Mouse (Mus musculus) hindbrain, embryonic 13.5 days (tissue): ENCODE measurements around the gene Rhoc. TPM values are rescaled to one million over a fixed set of nuclear protein-coding genes. Genes with fewer than 3 reads are reported as not detected.

Experiments used
- ATAC-seq: fragments of 200-750 bp; cut with Nextera tagmentation; 2 replicates; pipeline ENCODE4 v1.8.0; 2017; ENCODE audit warnings: moderate TSS enrichment; ENCODE audit not compliant: low FRiP score
- H3K27ac ChIP-seq: fragments of 300-500 bp; sonication (generic); 2 replicates; pipeline ENCODE4 v1.5.1; 2015; ENCODE audit warnings: inconsistent platforms, mild to moderate bottlenecking, moderate library complexity
- H3K27me3 ChIP-seq: fragments of 300-500 bp; sonication (generic); 2 replicates; pipeline ENCODE4 v1.6.1; 2015; ENCODE audit warnings: mild to moderate bottlenecking, inconsistent platforms
- H3K36me3 ChIP-seq: fragments of 300-500 bp; sonication (generic); 2 replicates; pipeline ENCODE4 v1.6.1; 2015; ENCODE audit warnings: mild to moderate bottlenecking, inconsistent platforms
- H3K4me1 ChIP-seq: fragments of 300-500 bp; sonication (generic); replicated peaks from 2 replicates; pipeline ENCODE4 v1.6.1; 2015; ENCODE audit warnings: inconsistent platforms
- H3K4me2 ChIP-seq: fragments of 300-500 bp; sonication (generic); 2 replicates; pipeline ENCODE4 v1.6.1; 2015; ENCODE audit warnings: inconsistent platforms, mild to moderate bottlenecking, moderate library complexity
- H3K4me3 ChIP-seq: fragments of 300-500 bp; sonication (generic); 2 replicates; pipeline ENCODE4 v1.5.1; 2015; ENCODE audit warnings: mild to moderate bottlenecking, inconsistent platforms
- H3K9ac ChIP-seq: fragments of 300-500 bp; sonication (generic); 2 replicates; pipeline ENCODE4 v1.6.1; 2015; ENCODE audit warnings: mild to moderate bottlenecking, inconsistent platforms
- H3K9me3 ChIP-seq: fragments of 300-500 bp; sonication (generic); 2 replicates; pipeline ENCODE4 v1.6.1; 2016; ENCODE audit warnings: inconsistent platforms
- WGBS: fragments of 180-500 bp; shearing (Covaris S2); methylation state at CpG from one replicate; pipeline ENCODE4 v1.1.7; 2015; 5-methylcytosine and 5-hydroxymethylcytosine counted together
- polyA plus RNA-seq: library from polyadenylated mRNA; unstranded; fragments of >200 nt; fragmentation: Nextera tagmentation; extraction: Ambion mirVana; gene quantifications from 2 replicates; pipeline ENCODE4 v1.2.1, GENCODE M21; 2015

Rhoc gene
- polyA plus RNA-seq, 1 experiment from 2014 or later, result 61.7 TPM

DNA sequence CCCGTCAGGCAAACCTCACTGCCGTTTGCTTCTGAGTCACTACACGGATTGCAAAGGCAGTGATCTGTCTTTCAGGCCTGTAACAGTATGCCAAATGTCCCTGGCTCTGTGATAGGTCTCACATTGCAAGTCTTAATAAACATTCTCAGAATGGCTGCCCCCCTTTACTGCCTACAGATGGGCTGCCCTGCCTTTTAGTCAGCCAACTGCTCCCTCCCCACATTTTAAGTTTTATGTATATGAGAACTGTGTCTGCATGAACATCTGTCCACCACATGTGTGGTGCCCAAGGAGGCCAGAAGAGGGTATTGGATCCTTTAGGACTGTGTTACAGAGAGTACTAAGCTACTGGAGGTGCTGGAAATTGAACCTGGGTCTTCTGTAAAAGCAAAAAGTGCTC, 17.3 kb upstream of the Rhoc start:
- H3K9me3 ChIP-seq, result no peaks in the 10 kb centered on the region
- no peak overlapping the region for H3K27ac ChIP-seq
- ATAC-seq, result no peak
- peaks cover 50% of the 10 kb centered on the region for H3K27me3 ChIP-seq
- no peaks in the 10 kb centered on the region for H3K36me3 ChIP-seq
- H3K4me3 ChIP-seq, result no peak overlapping the region
- H3K9ac ChIP-seq, result no peak overlapping the region
- H3K4me2 ChIP-seq, result no peak overlapping the region
- WGBS, result 76% methylated on average over 3 of the region's 3 CpGs
- no peaks in the 10 kb centered on the region for H3K4me1 ChIP-seq

DNA sequence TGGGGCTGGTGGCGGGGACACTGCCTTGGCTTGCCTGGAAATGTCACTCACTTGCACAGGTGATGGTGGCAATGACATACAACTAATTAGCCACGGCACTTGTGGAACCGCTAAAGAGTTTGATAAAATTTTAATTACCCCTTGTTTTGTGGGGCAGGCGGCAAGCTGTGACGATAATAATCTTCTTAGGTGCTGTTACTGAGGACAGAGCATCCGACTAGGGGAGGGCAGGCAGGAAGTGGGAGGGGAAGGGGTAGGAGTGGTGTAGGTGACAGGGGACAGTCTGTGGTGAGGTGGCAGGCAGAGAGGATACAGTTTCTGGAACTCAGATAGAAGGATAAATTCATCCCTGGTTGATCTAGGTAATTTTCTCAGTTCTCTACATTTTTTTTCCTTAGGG, 16.7 kb upstream of the Rhoc start:
- Histone ChIP-seq H3K4me2 (no peak overlapping the region), H3K27me3 (peaks cover 56% of the 10 kb centered on the region), H3K27ac (no peak overlapping the region), H3K36me3 (no peaks in the 10 kb centered on the region), H3K9me3 (no peaks in the 10 kb centered on the region), H3K9ac (no peak overlapping the region), H3K4me3 (no peak overlapping the region), H3K4me1 (no peaks in the 10 kb centered on the region)
- WGBS, result 77% methylated on average over 6 of the region's 6 CpGs
- ATAC-seq, result no peak

DNA sequence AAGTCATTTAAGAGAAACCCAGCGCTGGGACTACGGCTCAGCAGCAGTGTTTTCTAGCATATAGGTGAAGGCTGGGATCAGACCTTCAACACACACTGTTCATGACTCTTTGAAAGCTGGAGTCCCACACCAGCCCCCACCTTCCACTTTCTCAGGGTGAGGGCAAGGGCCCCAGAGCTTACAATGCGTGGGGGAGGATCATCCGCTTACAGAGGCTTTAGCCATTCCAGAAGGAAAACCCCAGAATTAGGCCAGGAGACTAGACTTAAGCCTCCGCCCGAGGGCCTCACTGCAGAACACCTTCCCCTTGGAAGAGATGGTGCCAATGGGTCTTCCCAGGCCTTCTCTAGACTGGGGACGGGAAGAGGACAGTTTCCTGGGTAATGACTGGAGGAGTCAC, 14.9 kb upstream of the Rhoc start:
- no peak overlapping the region for H3K4me3 ChIP-seq
- 81% methylated on average over 7 of the region's 7 CpGs for WGBS
- peaks cover 74% of the 10 kb centered on the region for H3K27me3 ChIP-seq
- peaks cover 7% of the 10 kb centered on the region for H3K4me1 ChIP-seq
- H3K9me3 ChIP-seq, result no peaks in the 10 kb centered on the region
- no peaks in the 10 kb centered on the region for H3K36me3 ChIP-seq
- no peak for ATAC-seq
- no peak overlapping the region for H3K9ac ChIP-seq
- no peak overlapping the region for H3K27ac ChIP-seq
- H3K4me2 ChIP-seq, result no peak overlapping the region

DNA sequence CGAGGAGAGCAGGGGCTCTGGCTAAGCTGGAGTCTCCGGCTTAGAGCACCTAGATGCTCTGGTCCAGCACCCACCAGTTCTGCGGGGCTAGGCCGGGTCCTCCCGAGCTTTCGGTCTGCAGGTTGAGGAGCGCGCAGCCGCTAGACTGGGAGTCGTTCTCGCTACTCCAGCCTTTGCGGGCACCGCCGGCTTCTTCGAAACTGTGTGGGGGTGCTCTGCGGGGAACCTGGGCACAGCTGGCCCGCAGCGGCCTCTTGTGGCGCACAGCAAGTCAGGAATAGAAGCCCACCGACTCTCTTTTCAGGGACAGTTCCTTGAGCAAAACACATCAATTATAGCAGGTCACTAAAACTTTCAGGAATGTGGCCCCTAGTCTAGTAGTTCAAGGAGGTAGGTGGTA, 10.8 kb upstream of the Rhoc start:
- H3K4me3 ChIP-seq, result peak overlapping the region; percentile 34
- peaks cover 26% of the 10 kb centered on the region for H3K4me1 ChIP-seq
- no peaks in the 10 kb centered on the region for H3K9me3 ChIP-seq
- peak overlapping the region; percentile 61 for H3K4me2 ChIP-seq
- under 1% methylated on average over 20 of the region's 20 CpGs for WGBS
- H3K36me3 ChIP-seq, result no peaks in the 10 kb centered on the region
- ATAC-seq, result 0 out of 2 replicates have a peak, but pooled peaks have one; percentile 19
- H3K9ac ChIP-seq, result peak overlapping the region; percentile 35; the same call in 1 of the 2 replicates
- peaks cover 90% of the 10 kb centered on the region for H3K27me3 ChIP-seq
- H3K27ac ChIP-seq, result no peak overlapping the region

DNA sequence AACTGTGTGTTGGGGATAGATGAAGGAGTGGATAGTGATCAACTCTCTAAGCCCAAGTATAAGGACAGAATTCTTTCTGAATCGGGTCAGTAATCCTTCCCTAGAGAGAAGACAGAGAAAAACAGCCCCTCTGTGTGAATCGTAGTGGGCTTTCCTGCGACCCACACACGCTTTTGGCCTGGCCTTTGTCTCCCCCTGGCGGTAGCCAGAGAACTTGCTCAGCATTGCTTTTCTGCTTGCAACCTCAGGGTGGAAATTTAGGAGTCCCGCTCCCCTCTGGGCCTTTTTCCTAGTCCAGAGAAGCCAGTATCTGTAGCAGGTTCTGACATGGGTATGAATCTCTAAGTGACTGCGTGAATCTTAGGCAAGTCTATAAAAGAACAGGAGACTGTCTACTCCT, 8.2 kb upstream of the Rhoc start:
- Histone ChIP-seq H3K9ac (peak overlapping the region; percentile 13; the same call in 1 of the 2 replicates), H3K4me3 (no peak overlapping the region), H3K27ac (no peak overlapping the region), H3K4me1 (peaks cover 26% of the 10 kb centered on the region), H3K4me2 (no peak overlapping the region), H3K9me3 (no peaks in the 10 kb centered on the region), H3K36me3 (no peaks in the 10 kb centered on the region), H3K27me3 (peaks cover 95% of the 10 kb centered on the region)
- WGBS, result 3% methylated on average over 7 of the region's 7 CpGs
- no peak for ATAC-seq

DNA sequence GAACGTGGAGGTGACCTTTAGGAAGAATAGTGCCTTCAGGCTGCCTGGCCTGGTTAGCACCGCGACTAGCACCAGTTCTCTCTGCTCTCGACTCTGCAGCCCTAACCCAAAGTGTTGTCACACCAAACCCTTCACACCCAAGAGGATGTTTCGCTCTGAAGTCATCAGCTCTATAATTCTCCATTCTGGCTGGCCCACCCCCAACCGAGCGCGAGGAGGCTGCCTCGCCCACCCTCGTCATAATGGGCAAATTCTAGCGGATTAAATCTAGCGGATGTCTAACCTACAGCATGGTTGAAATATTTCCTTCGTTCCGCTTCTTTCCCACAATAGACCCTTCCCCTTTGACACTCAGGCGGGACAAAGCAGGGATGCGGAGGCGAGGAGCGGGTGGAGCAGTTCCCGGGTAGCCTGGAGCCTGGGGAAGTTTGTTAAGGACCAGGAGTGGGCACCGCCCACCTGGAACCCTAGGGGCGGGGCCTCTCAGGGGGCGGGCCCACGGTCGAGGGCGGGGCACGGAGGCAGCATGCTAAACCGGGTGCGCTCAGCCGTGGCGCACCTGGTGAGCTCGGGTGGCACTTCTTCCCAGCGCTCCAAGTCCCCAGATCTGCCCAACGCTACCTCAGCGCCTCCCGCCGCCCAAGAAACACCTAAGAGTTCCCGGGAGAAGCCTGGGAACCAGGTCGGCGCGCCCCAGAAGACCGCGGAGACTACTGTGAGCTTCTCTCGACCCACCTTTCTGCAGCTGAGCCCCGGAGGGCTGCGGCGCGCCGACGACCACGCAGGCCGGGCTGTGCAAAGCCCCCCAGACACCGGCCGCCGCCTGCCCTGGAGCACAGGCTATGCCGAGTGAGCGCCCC, 7.4 kb upstream of the Rhoc start, which contains the start of gene Ppm1j:
Gene Ppm1j (plus strand): TSS at position 496 of the 860 bp plus-strand sequence.
- Histone ChIP-seq H3K4me3 (peak within 1 kb of the TSS; percentile 44), H3K9ac (peak within 1 kb of the TSS; percentile 63), H3K4me1 (peaks cover 26% of the 10 kb centered on the region), H3K27ac (no peak within 1 kb of the TSS), H3K27me3 (peaks cover 100% of the 10 kb centered on the region), H3K4me2 (peak within 1 kb of the TSS; percentile 76), H3K36me3 (no peaks in the 10 kb centered on the region), H3K9me3 (no peaks in the 10 kb centered on the region)
- peak; percentile 52 for ATAC-seq
- WGBS, result under 1% methylated on average over 54 of the region's 56 CpGs

DNA sequence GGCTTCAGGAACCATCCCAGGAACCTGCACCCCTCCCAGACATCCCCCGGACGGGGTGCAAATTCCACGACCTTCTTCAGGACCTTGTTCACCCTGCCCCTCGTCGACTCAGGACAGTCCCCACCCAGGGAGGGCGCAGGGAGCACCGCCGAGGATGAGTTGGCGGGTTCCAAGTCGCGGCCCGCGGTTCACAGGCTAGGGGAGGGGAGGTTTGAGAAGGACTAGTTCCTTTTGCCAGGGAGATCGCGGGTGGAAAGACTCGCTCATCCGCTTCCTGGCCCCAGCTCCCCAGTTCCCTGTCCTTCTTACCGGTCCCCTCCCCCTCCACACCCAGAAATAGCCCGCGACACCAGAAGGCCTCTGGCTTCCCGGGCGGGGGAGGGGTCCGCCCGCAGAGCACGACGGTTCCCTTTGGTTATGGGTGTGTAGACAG, 6.7 kb upstream of the Rhoc start, which contains the start of gene Fam19a3:
Gene Fam19a3 (minus strand): TSS at position 370 of the 433 bp plus-strand sequence.
- H3K27ac ChIP-seq, result no peak within 1 kb of the TSS
- peaks cover 100% of the 10 kb centered on the region for H3K27me3 ChIP-seq
- H3K4me3 ChIP-seq, result peak within 1 kb of the TSS; percentile 44
- H3K4me2 ChIP-seq, result peak within 1 kb of the TSS; percentile 76
- peak within 1 kb of the TSS; percentile 63 for H3K9ac ChIP-seq
- no peaks in the 10 kb centered on the region for H3K36me3 ChIP-seq
- 0 out of 2 replicates have a peak, but pooled peaks have one; percentile 9 for ATAC-seq
- under 1% methylated on average over 26 of the region's 26 CpGs for WGBS
- H3K4me1 ChIP-seq, result peaks cover 26% of the 10 kb centered on the region
- H3K9me3 ChIP-seq, result no peaks in the 10 kb centered on the region

DNA sequence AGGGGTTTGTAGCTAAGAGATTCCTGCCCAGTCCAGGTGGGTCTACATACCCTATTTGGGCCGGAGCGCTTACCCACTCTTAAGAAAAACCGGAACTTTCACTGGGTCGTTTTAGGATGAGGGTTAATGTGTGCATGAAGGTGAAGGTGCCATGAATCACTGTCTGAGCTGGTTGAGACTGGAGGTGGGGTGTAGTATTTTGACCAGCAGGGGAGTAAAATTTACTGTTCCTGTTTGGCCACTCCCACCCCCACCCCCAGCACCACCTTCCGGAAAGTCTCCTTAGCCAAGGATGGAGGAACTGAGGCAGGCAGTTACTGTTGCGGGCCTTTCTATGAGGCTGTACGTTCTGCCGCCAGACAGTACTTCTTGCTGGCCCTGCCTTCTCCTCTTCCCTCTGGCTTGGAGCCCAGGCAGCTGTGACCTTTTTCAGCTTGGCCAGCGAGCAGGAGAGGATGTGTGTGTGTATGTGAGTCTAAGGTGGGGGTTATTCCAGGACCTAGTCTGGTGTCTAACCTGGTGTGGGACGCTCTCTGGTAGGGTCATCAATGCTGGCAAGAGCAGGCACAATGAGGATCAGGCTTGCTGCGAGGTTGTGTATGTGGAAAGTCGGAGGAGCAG, 6.0 kb upstream of the Rhoc start:
- 14% methylated on average over 12 of the region's 12 CpGs for WGBS

DNA sequence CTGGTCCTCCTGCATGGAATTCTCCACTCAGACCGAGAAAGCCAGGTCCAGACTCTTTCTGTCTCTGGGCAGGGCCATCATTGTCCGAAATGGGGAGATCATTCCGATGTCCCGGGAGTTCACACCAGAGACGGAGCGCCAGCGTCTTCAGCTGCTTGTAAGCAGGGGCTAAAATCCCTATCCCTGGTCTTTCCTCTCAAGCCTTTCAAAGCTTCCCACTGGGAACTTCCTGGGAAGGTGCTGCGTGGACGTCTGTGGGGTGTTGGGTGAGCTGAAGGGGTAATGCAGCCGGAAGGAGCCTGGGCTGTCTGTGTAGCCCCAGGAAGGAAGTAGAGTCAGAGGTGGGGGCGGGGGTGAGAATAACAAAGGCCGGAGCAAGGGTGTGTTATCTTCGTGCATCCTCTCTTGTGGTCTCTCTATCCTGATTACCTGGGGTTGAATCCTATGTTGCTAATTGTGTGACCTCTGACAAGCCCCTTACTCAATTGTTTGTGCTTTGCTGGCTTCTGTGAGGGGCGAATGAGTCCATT, 4.1 kb upstream of the Rhoc start:
- Histone ChIP-seq H3K27me3 (peaks cover 93% of the 10 kb centered on the region), H3K4me3 (no peak overlapping the region), H3K27ac (no peak overlapping the region), H3K9me3 (no peaks in the 10 kb centered on the region), H3K36me3 (no peaks in the 10 kb centered on the region), H3K9ac (no peak overlapping the region), H3K4me1 (peaks cover 27% of the 10 kb centered on the region), H3K4me2 (no peak overlapping the region)
- ATAC-seq, result no peak
- WGBS, result 36% methylated on average over 14 of the region's 14 CpGs

More for the DNA sequence above, 6.0 kb upstream of the Rhoc start:
- Histone ChIP-seq H3K9me3 (no peaks in the 10 kb centered on the region), H3K27me3 (peaks cover 100% of the 10 kb centered on the region), H3K9ac (no peak overlapping the region), H3K4me1 (peaks cover 23% of the 10 kb centered on the region), H3K27ac (no peak overlapping the region), H3K4me2 (peak overlapping the region; percentile 76; the same call in 1 of the 2 replicates), H3K4me3 (peak overlapping the region; percentile 44), H3K36me3 (no peaks in the 10 kb centered on the region)
- ATAC-seq, result 0 out of 2 replicates have a peak, but pooled peaks have one; percentile 22

DNA sequence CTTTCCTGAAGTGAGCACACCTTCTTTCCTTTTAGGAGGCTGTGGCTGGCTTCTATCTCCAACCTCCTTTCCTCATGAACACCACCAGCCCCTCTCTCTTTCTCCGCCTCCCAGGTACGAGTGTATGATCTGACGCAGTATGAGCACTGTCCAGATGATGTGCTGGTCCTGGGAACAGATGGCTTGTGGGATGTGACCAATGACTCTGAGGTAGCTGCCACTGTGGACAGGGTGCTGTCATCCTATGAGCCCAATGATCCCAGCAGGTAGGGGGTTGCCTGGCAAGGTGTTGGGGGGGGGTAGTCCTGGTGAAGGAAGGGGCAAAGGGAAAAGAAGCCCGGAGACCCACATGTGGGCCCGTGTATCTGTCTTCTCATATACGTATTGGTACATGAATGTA, 2.9 kb upstream of the Rhoc start:
- Histone ChIP-seq H3K36me3 (no peaks in the 10 kb centered on the region), H3K27ac (no peak overlapping the region), H3K27me3 (peaks cover 93% of the 10 kb centered on the region), H3K4me2 (no peak overlapping the region), H3K4me3 (no peak overlapping the region), H3K9me3 (no peaks in the 10 kb centered on the region), H3K9ac (no peak overlapping the region), H3K4me1 (peaks cover 37% of the 10 kb centered on the region)
- no peak for ATAC-seq
- WGBS, result 94% methylated on average over 6 of the region's 6 CpGs

DNA sequence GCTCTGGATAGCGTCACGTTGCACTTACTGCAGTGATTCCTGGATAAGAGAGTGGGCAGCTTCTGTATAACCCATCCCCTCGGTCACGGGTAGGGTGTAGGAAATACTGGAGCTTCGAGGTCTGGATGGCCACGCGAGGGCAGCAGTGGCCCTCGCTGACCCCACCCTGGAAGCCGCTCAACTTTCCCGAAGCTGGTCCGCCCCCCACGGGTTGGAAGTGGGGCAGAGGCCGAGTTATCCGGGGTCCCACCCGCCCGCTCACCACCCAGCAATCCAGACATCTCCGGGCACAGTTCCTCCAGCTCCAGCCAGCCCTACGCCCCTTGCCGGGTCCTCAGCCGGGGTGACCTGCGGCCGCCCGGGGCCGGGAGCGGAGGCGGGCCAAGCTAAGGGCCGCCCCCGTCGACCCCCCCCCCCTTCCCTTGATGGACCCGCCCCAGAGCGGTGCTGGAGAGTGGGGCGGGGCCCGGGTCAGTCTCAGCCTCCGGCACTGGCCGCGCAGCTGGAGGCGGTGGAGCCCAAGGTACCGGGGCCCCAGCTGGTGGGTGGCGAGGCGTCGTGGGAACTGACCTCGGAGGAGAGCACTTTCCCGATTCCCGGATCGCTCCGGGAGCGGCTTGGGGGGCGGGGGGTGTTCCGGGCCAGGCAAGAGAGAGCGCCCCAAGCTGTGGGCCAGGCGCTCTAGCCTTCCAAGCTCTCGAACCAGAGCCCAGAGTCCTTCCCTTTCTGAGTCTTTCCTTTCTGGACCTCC, 561 bp downstream of the Rhoc start:
- 1% methylated on average over 37 of the region's 52 CpGs for WGBS
- no peaks in the 10 kb centered on the region for H3K9me3 ChIP-seq
- H3K4me2 ChIP-seq, result peak overlapping the region; percentile 86
- H3K27ac ChIP-seq, result peak overlapping the region; percentile 48; the same call in 1 of the 2 replicates
- peak overlapping the region; percentile 76 for H3K9ac ChIP-seq
- ATAC-seq, result peak; percentile 79
- peaks cover 61% of the 10 kb centered on the region for H3K27me3 ChIP-seq
- peaks cover 30% of the 10 kb centered on the region for H3K4me1 ChIP-seq
- peaks cover 3% of the 10 kb centered on the region; the same call in 1 of the 2 replicates for H3K36me3 ChIP-seq
- peak overlapping the region; percentile 52 for H3K4me3 ChIP-seq
